Mouse (Mus musculus) spleen, adult 2 months (tissue): ENCODE measurements around the gene Gnpat. TPM values are rescaled to one million over a fixed set of nuclear protein-coding genes. Genes with fewer than 3 reads are reported as not detected.

ENCODE experiments used
- DNase-seq, 2 experiments: peaks; one replicate each; pipeline versions ENCODE4 v3.0.0 to v3.0.0-alpha.2; 2012 to 2021; ENCODE audit warnings: low spot score in 2 of 2, low read depth in 1 of 2
- H3K27ac ChIP-seq: fragments of 200-500 bp; 2 replicates; pipeline ENCODE4 v1.5.1; 2012; ENCODE audit warnings: low read length, inconsistent platforms; ENCODE audit not compliant: insufficient read depth
- H3K27me3 ChIP-seq: fragments of 200-500 bp; 2 replicates; pipeline ENCODE4 v1.6.1; 2012; ENCODE audit warnings: mild to moderate bottlenecking, moderate library complexity, low read length, inconsistent platforms; ENCODE audit not compliant: control insufficient read depth, insufficient read depth
- H3K36me3 ChIP-seq: fragments of 200-500 bp; 2 replicates; pipeline ENCODE4 v1.6.1; 2012; ENCODE audit warnings: mild to moderate bottlenecking, low read length, inconsistent platforms; ENCODE audit not compliant: control insufficient read depth, insufficient read depth
- H3K4me1 ChIP-seq: fragments of 200-500 bp; 2 replicates; pipeline ENCODE4 v1.6.1; 2011; ENCODE audit warnings: inconsistent platforms; ENCODE audit not compliant: control insufficient read depth, insufficient read depth, insufficient read length
- H3K4me3 ChIP-seq: fragments of 200-500 bp; 2 replicates; pipeline ENCODE4 v1.5.1; 2011; ENCODE audit warnings: mild to moderate bottlenecking, inconsistent platforms; ENCODE audit not compliant: insufficient read depth, insufficient read length; ENCODE audit errors: extremely low read depth
- CTCF ChIP-seq: fragments of 200-500 bp; IDR thresholded peaks from 2 replicates; pipeline ENCODE4 v1.5.1; 2011; ENCODE audit warnings: mild to moderate bottlenecking, inconsistent platforms; ENCODE audit not compliant: insufficient read depth, insufficient read length, insufficient replicate concordance; ENCODE audit errors: extremely low read depth
- POLR2A ChIP-seq: fragments of 200-500 bp; IDR thresholded peaks from 2 replicates; pipeline ENCODE4 v1.6.1; 2011; ENCODE audit warnings: low read depth, low read length, inconsistent platforms
- WGBS: fragments of 180-500 bp; shearing (Covaris S2); methylation state at CpG from one replicate; pipeline ENCODE4 v1.1.7; 2018; 5-methylcytosine and 5-hydroxymethylcytosine counted together
- polyA plus RNA-seq: library from polyadenylated mRNA; depleted of rRNA; stranded (reverse); fragments of >200 nt; gene quantifications from 2 replicates; pipeline ENCODE4 v1.2.3, GENCODE M21; 2012; rRNA removed

Gene Gnpat
- 36.0 and 42.5 TPM in 2 replicates for polyA plus RNA-seq

- under 1% methylated on average over 55 of the region's 55 CpGs for WGBS
- peak; percentile 73 to 91 for DNase-seq
- Histone ChIP-seq H3K27me3 (no peaks in the 10 kb centered on the region), H3K27ac (peak within 1 kb of the TSS; percentile 86), H3K36me3 (peaks cover 2% of the 10 kb centered on the region), H3K4me1 (peaks cover 14% of the 10 kb centered on the region; the same call in 1 of the 2 replicates), H3K4me3 (peak within 1 kb of the TSS; percentile 84)
- TF ChIP-seq POLR2A (peak; percentile 83), CTCF (no peak)
Observed at GRCm38 (mm10) chr8:124862321-124863162, at the start of gene Gnpat, which contains the start of gene 2810004N23Rik. TSS of gene Gnpat (plus strand) at chr8:124863033. TSS of gene 2810004N23Rik (minus strand) at chr8:124863120.

- Histone ChIP-seq H3K4me3 (no peak overlapping the region), H3K27ac (no peak overlapping the region), H3K27me3 (no peaks in the 10 kb centered on the region), H3K4me1 (no peaks in the 10 kb centered on the region), H3K36me3 (no peaks in the 10 kb centered on the region)
- WGBS: 95% methylated on average over 4 of the region's 4 CpGs
- no peak for TF ChIP-seq CTCF
- no peak for TF ChIP-seq POLR2A
- DNase-seq: no peak
Observed at GRCm38 (mm10) chr8:124813326-124813725, 49.5 kb upstream of the Gnpat start.

GRCm38 (mm10) chr8:124815870-124816269 is 47.0 kb upstream of the Gnpat start:
- no peak for TF ChIP-seq POLR2A
- TF ChIP-seq CTCF: no peak
- Histone ChIP-seq H3K27me3 (no peaks in the 10 kb centered on the region), H3K36me3 (no peaks in the 10 kb centered on the region), H3K4me1 (no peaks in the 10 kb centered on the region), H3K4me3 (no peak overlapping the region), H3K27ac (no peak overlapping the region)
- no peak for DNase-seq
- 91% methylated on average over 12 of the region's 12 CpGs for WGBS

- 89% methylated on average over 11 of the region's 11 CpGs for WGBS
- no peak overlapping the region for H3K4me3 ChIP-seq
- H3K27me3 ChIP-seq: no peaks in the 10 kb centered on the region
- no peaks in the 10 kb centered on the region for H3K36me3 ChIP-seq
- no peak for DNase-seq
- no peak for TF ChIP-seq CTCF
- H3K27ac ChIP-seq: no peak overlapping the region
- H3K4me1 ChIP-seq: no peaks in the 10 kb centered on the region
Observed at GRCm38 (mm10) chr8:124816866-124817265, 46.0 kb upstream of the Gnpat start.

- Histone ChIP-seq H3K27ac (no peak overlapping the region), H3K4me1 (no peaks in the 10 kb centered on the region), H3K27me3 (no peaks in the 10 kb centered on the region), H3K4me3 (no peak overlapping the region), H3K36me3 (no peaks in the 10 kb centered on the region)
- no peak for DNase-seq
- TF ChIP-seq POLR2A: no peak
- TF ChIP-seq CTCF: no peak
- 91% methylated on average over 3 of the region's 3 CpGs for WGBS
Observed at GRCm38 (mm10) chr8:124817361-124817760, 45.5 kb upstream of the Gnpat start.

GRCm38 (mm10) chr8:124819612-124820115 is 43.2 kb upstream of the Gnpat start:
- DNase-seq: no peak
- no peak for TF ChIP-seq POLR2A
- TF ChIP-seq CTCF: no peak
- H3K27ac ChIP-seq: no peak overlapping the region
- H3K4me1 ChIP-seq: no peaks in the 10 kb centered on the region
- 66% methylated on average over 6 of the region's 6 CpGs for WGBS
- no peaks in the 10 kb centered on the region for H3K36me3 ChIP-seq
- H3K27me3 ChIP-seq: no peaks in the 10 kb centered on the region
- H3K4me3 ChIP-seq: no peak overlapping the region

- Histone ChIP-seq H3K4me3 (no peak overlapping the region), H3K27me3 (no peaks in the 10 kb centered on the region), H3K4me1 (no peaks in the 10 kb centered on the region), H3K27ac (no peak overlapping the region), H3K36me3 (no peaks in the 10 kb centered on the region)
- TF ChIP-seq CTCF (no peak), POLR2A (no peak)
- 78% methylated on average over 11 of the region's 11 CpGs for WGBS
- no peak for DNase-seq
Observed at GRCm38 (mm10) chr8:124820125-124820524, 42.7 kb upstream of the Gnpat start.
